ENCODE assay signal across 8 mouse cellular contexts in genomic region chr6:57535386-57535936, GRCm38 (mm10). TPM values are rescaled to one million over a fixed set of nuclear protein-coding genes. Genes with fewer than 3 reads are reported as not detected.
DNase-seq lines count a peak whose midpoint lies in the region; ATAC-seq lines count a peak whose summit lies in the region.

Gene Ppm1k (minus strand): TSS chr6:57535468.

- H3K79me2 ChIP-seq in macrophage (ENCODE audit: inconsistent target): peaks cover 44% of the 10 kb centered on the region

- no peaks in the 10 kb centered on the region for H3K9me3 ChIP-seq in hindbrain, embryonic 16.5 days (ENCODE audit: control insufficient read depth, low read length)

- H3K4me3 ChIP-seq in hindbrain, embryonic 16.5 days (ENCODE audit: low read length): peak within 1 kb of the TSS; percentile 87
- peak within 1 kb of the TSS; percentile 95 for H3K4me3 ChIP-seq in macrophage (ENCODE audit: inconsistent target)

- peak; percentile 99 for ATAC-seq in hindbrain, embryonic 16.5 days

- H3K36me3 ChIP-seq in hindbrain, embryonic 16.5 days (ENCODE audit: control insufficient read depth, insufficient read depth, low read length): no peaks in the 10 kb centered on the region
- H3K36me3 ChIP-seq in macrophage (ENCODE audit: inconsistent target): no peaks in the 10 kb centered on the region

- WGBS in hindbrain, embryonic 16.5 days: under 1% methylated on average over 24 of the region's 24 CpGs
- WGBS in macrophage (ENCODE audit: missing documents): under 1% methylated on average over 24 of the region's 24 CpGs

- peak within 1 kb of the TSS; percentile 90 for H3K4me2 ChIP-seq in hindbrain, embryonic 16.5 days (ENCODE audit: low read length)

- peak within 1 kb of the TSS; percentile 88 for H3K27ac ChIP-seq in hindbrain, embryonic 16.5 days (ENCODE audit: low read depth, low read length)
- peak within 1 kb of the TSS; percentile 62 for H3K27ac ChIP-seq in macrophage

- peak within 1 kb of the TSS; percentile 84 for H3K9ac ChIP-seq in hindbrain, embryonic 16.5 days (ENCODE audit: low read depth, low read length)

- no peaks in the 10 kb centered on the region for H3K27me3 ChIP-seq in hindbrain, embryonic 16.5 days (replicated peaks; ENCODE audit: control insufficient read depth, insufficient read depth, low read length)

- DNase-seq in WW6 (ENCODE audit: low read depth, low spot score): peak; percentile 87
- peak; percentile 87 to 96 for DNase-seq in cerebellum, postnatal 4 days (ENCODE audit: low spot score in 2 of 2)
- DNase-seq in gastrocnemius, adult 18-20 months (ENCODE audit: low spot score): peak; percentile 100
- DNase-seq in left cerebral cortex, adult 18-20 months (ENCODE audit: low spot score in 2 of 2): peak; percentile 97 to 98
- peak; percentile 99 for DNase-seq in right cerebral cortex, adult 18-20 months
- peak; percentile 93 for DNase-seq in urinary bladder, postnatal 10 days (ENCODE audit: low spot score)

- peaks cover 10% of the 10 kb centered on the region for H3K4me1 ChIP-seq in hindbrain, embryonic 16.5 days (ENCODE audit: control insufficient read depth, insufficient read depth, low read depth, low read length)

RNA-seq across cellular contexts. Expression of gene Ppm1k, which starts in this region (rescaled TPM):
- 10 to 100 TPM; 13.9 to 16.0 TPM for total RNA-seq in gastrocnemius, adult 18-20 months (2021)
- polyA plus RNA-seq in hindbrain, embryonic 16.5 days (2015; fragmentation: Nextera tagmentation; extraction: Ambion mirVana): 7.3 and 7.7 TPM in 2 replicates
- 10 to 100 TPM; 89.7 to 90.4 TPM for total RNA-seq in left cerebral cortex, adult 18-20 months (2021)
- total RNA-seq in macrophage (2018; cell fraction: chromatin; rRNA removed): 100 to 1,000 TPM in 1 of 26 experiments, 10 to 100 TPM in 24, 1 to 10 TPM in 1; 7.8 to 227 (median 21.6) TPM
- 10 to 100 TPM in 20 of 26 experiments, 1 to 10 TPM in 6; 7.5 to 28.6 (median 13.6) TPM for total RNA-seq in macrophage (2018; cell fraction: cytosol; rRNA removed)
- 100 to 1,000 TPM in 1 of 26 experiments, 10 to 100 TPM in 24, 1 to 10 TPM in 1; 9.1 to 182 (median 26.6) TPM for total RNA-seq in macrophage (2018; cell fraction: nucleus; rRNA removed)
- 2.7 to 9.6 TPM (median 5.5 TPM) in 3 replicates for polyA plus RNA-seq in macrophage (2018)

Comparison
In these comparisons a context has a peak if more than half of its experiments do, and no peak if none do; other contexts are left out.
1. Peak in every context shown above with its lines: DNase-seq, ATAC-seq, H3K4me3 ChIP-seq and H3K27ac ChIP-seq.
2. RNA of gene Ppm1k (total RNA-seq): 89.7 to 90.4 TPM in left cerebral cortex, adult 18-20 months; 13.9 to 16.0 TPM in gastrocnemius, adult 18-20 months; every median in the first group is over 4 times any median in the second.